In the genomic region with DNA sequence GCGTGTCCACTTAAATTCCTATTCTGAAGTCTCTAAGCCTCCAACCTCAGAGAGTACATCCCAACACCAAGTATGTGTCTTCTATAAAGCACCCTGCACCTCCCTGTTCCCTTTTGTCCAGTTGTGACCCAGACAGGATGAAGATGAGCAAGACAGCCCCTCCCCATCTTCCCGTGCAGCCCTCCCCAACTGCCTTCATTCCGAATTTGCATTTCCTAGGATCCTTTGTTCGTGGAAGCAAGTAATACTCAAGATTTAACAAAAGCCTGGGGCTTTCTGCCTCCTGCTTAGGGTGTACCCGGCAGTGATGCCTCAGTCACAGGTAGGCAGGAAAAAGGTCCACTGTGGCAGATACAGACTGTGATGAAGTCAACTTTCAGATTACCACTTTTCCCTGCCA, we compare ENCODE assay signal across 14 mouse cellular contexts. TPM values are rescaled to one million over a fixed set of nuclear protein-coding genes. Genes with fewer than 3 reads are reported as not detected.
"Had no signal": no experiment of that assay in that cellular context is flagged by ENCODE, and none has a peak within 500 bp of the region (broad histone marks: within the 10 kb centered on the region; RNA-seq: fewer than 3 reads in every experiment).

No protein-coding gene starts in this region.

- DNase-seq: liver, postnatal 0 days; lung, embryonic 14.5 days; lung, postnatal 10 days; lung, postnatal 4 days; midbrain, embryonic 14.5 days; retina, postnatal 1 day; right cerebral cortex, adult 18-20 months; right cerebral cortex, postnatal 25 days; right cerebral cortex, postnatal 4 days; spleen, adult 18-20 months; thymus, adult 2 months; thymus, postnatal 25 days; thymus, postnatal 4 days had no signal

RNA-seq across cellular contexts. Expression of a gene that starts 7.6 kb away (rescaled TPM):
- total RNA-seq: megakaryocyte-erythroid progenitor cell, adult 5-6 weeks had no signal
